Mouse (Mus musculus) lung, postnatal 0 days (tissue): ENCODE measurements at regions not wholly inside any gene's neighbourhood (a gene's known extent, or its start where the extent isn't known, plus 50 kb on each side); places are given as distances from the start of the nearest gene placed in this dataset.

Source experiments
- CTCF ChIP-seq: IDR thresholded peaks from 2 replicates; pipeline ENCODE4 v1.5.1; 2016; ENCODE audit warnings: antibody characterized with exemption, mild to moderate bottlenecking
- EP300 ChIP-seq: IDR thresholded peaks from 2 replicates; pipeline ENCODE4 v1.6.1; 2016; ENCODE audit warnings: antibody characterized with exemption, mild to moderate bottlenecking, control low read depth

DNA sequence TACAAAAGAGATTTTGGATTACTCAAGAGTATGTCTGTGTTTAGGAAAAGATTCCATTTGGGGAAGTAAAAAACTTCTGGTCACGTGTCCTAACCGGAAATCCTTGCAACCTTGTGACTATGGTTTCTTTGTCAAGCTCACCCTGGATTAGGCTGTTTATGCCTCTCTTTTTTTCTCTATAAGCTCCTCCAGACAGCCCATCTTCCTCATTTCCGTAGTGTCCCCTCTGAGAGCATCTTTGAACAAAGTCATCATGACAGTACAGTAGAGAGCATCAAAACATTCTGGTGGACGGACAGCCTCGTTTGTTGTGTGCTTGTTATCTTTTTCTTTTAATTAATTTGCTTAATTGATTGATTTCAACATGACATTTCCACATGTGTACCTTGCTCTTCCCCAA, 112.7 kb downstream of the Naa11 start:
- TF ChIP-seq CTCF (no peak), EP300 (no peak)
